Mouse (Mus musculus): ENCODE results near the gene Gm10228.
"Not testable (repeated sequence)": the region's sequence is repeated elsewhere in the genome, so short reads cannot be mapped to it uniquely, and the experiment has no call there.

Gm10228 gene

GRCm38 (mm10) chr16:89041372-89041771, at the start of gene Gm10228:
Gene Gm10228 (minus strand): TSS chr16:89041472.
- ATAC-seq (ENCODE audit: insufficient number of reproducible peaks, low FRiP score, low TSS enrichment), result not testable (repeated sequence)

- not testable (repeated sequence) for ATAC-seq (ENCODE audit: insufficient number of reproducible peaks, low FRiP score, low TSS enrichment)
These were observed 29.8 kb upstream of the Gm10228 start for GRCm38 (mm10) chr16:89071041-89071440.

GRCm38 (mm10) chr16:89063902-89064301, 22.6 kb upstream of the Gm10228 start, which contains the start of gene 1110025L11Rik:
Gene 1110025L11Rik (minus strand): TSS chr16:89064002.
- ATAC-seq (ENCODE audit: insufficient number of reproducible peaks, low FRiP score, low TSS enrichment), result not testable (repeated sequence)

GRCm38 (mm10) chr16:89047783-89048182, 6.5 kb upstream of the Gm10228 start, which contains the start of gene Krtap6-5:
Gene Krtap6-5 (minus strand): TSS chr16:89047883.
- no peak for ATAC-seq (ENCODE audit: insufficient number of reproducible peaks, low FRiP score, low TSS enrichment)

- ATAC-seq (ENCODE audit: insufficient number of reproducible peaks, low FRiP score, low TSS enrichment), result not testable (repeated sequence)
These were observed 9.9 kb downstream of the Gm10228 start, which contains the start of gene Krtap6-1 for GRCm38 (mm10) chr16:89031399-89031798. Gene Krtap6-1 (plus strand): TSS chr16:89031699.

GRCm38 (mm10) chr16:89014984-89015383, 26.3 kb downstream of the Gm10228 start, which contains the start of gene Gm10229:
Gene Gm10229 (plus strand): TSS chr16:89015284.
- not testable (repeated sequence) for ATAC-seq (ENCODE audit: insufficient number of reproducible peaks, low FRiP score, low TSS enrichment)

- ATAC-seq (ENCODE audit: insufficient number of reproducible peaks, low FRiP score, low TSS enrichment), result no peak
These were observed 27.3 kb downstream of the Gm10228 start for GRCm38 (mm10) chr16:89013973-89014372.

GRCm38 (mm10) chr16:89010659-89011058, 30.6 kb downstream of the Gm10228 start, which contains the start of gene Krtap22-2:
Gene Krtap22-2 (minus strand): TSS chr16:89010759.
- ATAC-seq (ENCODE audit: insufficient number of reproducible peaks, low FRiP score, low TSS enrichment), result no peak
